Mouse (Mus musculus) limb, embryonic 11.5 days (tissue): ENCODE data around the gene Rps24. TPM values are rescaled to one million over a fixed set of nuclear protein-coding genes. Genes with fewer than 3 reads are reported as not detected.
A peak's percentile ranks its signal among the peaks of the same experiment; 100 is the strongest.

Experiments used
- ATAC-seq: fragments of 200-750 bp; cut with Nextera tagmentation; 2 replicates; pipeline ENCODE4 v1.8.0; 2017; ENCODE audit warnings: low read depth; ENCODE audit not compliant: insufficient number of reproducible peaks, low FRiP score, low TSS enrichment
- DNase-seq: peaks from one replicate; pipeline ENCODE4 v3.0.0-alpha.2; 2015; ENCODE audit warnings: low spot score
- H3K27ac ChIP-seq: fragments of 300-500 bp; sonication (generic); replicated peaks from 2 replicates; pipeline ENCODE4 v1.5.1; 2014; ENCODE audit warnings: low read depth, mild to moderate bottlenecking, low read length
- H3K27me3 ChIP-seq: fragments of 300-500 bp; sonication (generic); 2 replicates; pipeline ENCODE4 v1.6.1; 2014; ENCODE audit warnings: mild to moderate bottlenecking, low read length, mixed read lengths; ENCODE audit not compliant: control insufficient read depth, insufficient read depth
- H3K36me3 ChIP-seq: fragments of 300-500 bp; sonication (generic); 2 replicates; pipeline ENCODE4 v1.6.1; 2014; ENCODE audit warnings: mild to moderate bottlenecking, low read length, moderate library complexity, mixed read lengths; ENCODE audit not compliant: control insufficient read depth, insufficient read depth
- H3K4me1 ChIP-seq: fragments of 300-500 bp; sonication (generic); 2 replicates; pipeline ENCODE4 v1.6.1; 2014; ENCODE audit warnings: low read length, mixed read lengths; ENCODE audit not compliant: control insufficient read depth, insufficient read depth
- H3K4me2 ChIP-seq: fragments of 300-500 bp; sonication (generic); 2 replicates; pipeline ENCODE4 v1.6.1; 2014; ENCODE audit warnings: low read depth, mild to moderate bottlenecking, moderate library complexity; ENCODE audit not compliant: severe bottlenecking
- H3K4me3 ChIP-seq: fragments of 300-500 bp; sonication (generic); 2 replicates; pipeline ENCODE4 v1.5.1; 2014; ENCODE audit warnings: low read depth, low read length
- H3K9ac ChIP-seq: fragments of 300-500 bp; sonication (generic); 2 replicates; pipeline ENCODE4 v1.6.1; 2014; ENCODE audit warnings: mild to moderate bottlenecking, low read length
- H3K9me3 ChIP-seq: fragments of 300-500 bp; sonication (generic); 2 replicates; pipeline ENCODE4 v1.6.1; 2016; ENCODE audit warnings: low read length; ENCODE audit not compliant: control insufficient read depth
- WGBS: fragments of 180-500 bp; shearing (Covaris S2); extraction: QIAGEN DNeasy Blood & Tissue Kit; methylation state at CpG from one replicate; pipeline ENCODE4 v1.1.7; 2014; 5-methylcytosine and 5-hydroxymethylcytosine counted together
- polyA plus RNA-seq: library from polyadenylated mRNA; unstranded; fragments of >200 nt; fragmentation: Nextera tagmentation; extraction: Ambion mirVana; gene quantifications from 2 replicates; pipeline ENCODE4 v1.2.1, GENCODE M21; 2014

Rps24 gene
- polyA plus RNA-seq, 1 experiment from 2014 or later: 1,293 TPM

GRCm38 (mm10) chr14:24493256-24493655 is 6.3 kb downstream of the Rps24 start:
- 0 out of 2 replicates have a peak, but pooled peaks cover 5% of the 10 kb centered on the region for H3K4me1 ChIP-seq
- H3K9me3 ChIP-seq: no peaks in the 10 kb centered on the region
- H3K36me3 ChIP-seq: peaks cover 27% of the 10 kb centered on the region
- ATAC-seq (no peak), DNase-seq (no peak)
- H3K27me3 ChIP-seq: no peaks in the 10 kb centered on the region
- H3K9ac ChIP-seq: no peak overlapping the region
- WGBS: 85% methylated on average over 9 of the region's 9 CpGs
- no peak overlapping the region for H3K4me2 ChIP-seq
- no peak overlapping the region for H3K4me3 ChIP-seq
- H3K27ac ChIP-seq: no peak overlapping the region

GRCm38 (mm10) chr14:24496507-24496906 is 9.6 kb downstream of the Rps24 start:
- Histone ChIP-seq H3K9ac (no peak overlapping the region), H3K4me1 (peaks cover 10% of the 10 kb centered on the region), H3K9me3 (no peaks in the 10 kb centered on the region), H3K4me2 (no peak overlapping the region), H3K36me3 (peaks cover 30% of the 10 kb centered on the region), H3K27ac (no peak overlapping the region), H3K27me3 (no peaks in the 10 kb centered on the region), H3K4me3 (no peak overlapping the region)
- ATAC-seq (no peak), DNase-seq (no peak)
- 91% methylated on average over 1 of the region's 1 CpGs for WGBS

- Histone ChIP-seq H3K9me3 (no peaks in the 10 kb centered on the region), H3K4me1 (peaks cover 7% of the 10 kb centered on the region), H3K27me3 (no peaks in the 10 kb centered on the region), H3K9ac (no peak overlapping the region), H3K27ac (no peak overlapping the region), H3K4me2 (no peak overlapping the region), H3K4me3 (no peak overlapping the region), H3K36me3 (peaks cover 30% of the 10 kb centered on the region)
- no peak for DNase-seq
- no peak for ATAC-seq
- 84% methylated on average over 1 of the region's 1 CpGs for WGBS
Measured at GRCm38 (mm10) chr14:24497443-24497842, 10.5 kb downstream of the Rps24 start.

DNA sequence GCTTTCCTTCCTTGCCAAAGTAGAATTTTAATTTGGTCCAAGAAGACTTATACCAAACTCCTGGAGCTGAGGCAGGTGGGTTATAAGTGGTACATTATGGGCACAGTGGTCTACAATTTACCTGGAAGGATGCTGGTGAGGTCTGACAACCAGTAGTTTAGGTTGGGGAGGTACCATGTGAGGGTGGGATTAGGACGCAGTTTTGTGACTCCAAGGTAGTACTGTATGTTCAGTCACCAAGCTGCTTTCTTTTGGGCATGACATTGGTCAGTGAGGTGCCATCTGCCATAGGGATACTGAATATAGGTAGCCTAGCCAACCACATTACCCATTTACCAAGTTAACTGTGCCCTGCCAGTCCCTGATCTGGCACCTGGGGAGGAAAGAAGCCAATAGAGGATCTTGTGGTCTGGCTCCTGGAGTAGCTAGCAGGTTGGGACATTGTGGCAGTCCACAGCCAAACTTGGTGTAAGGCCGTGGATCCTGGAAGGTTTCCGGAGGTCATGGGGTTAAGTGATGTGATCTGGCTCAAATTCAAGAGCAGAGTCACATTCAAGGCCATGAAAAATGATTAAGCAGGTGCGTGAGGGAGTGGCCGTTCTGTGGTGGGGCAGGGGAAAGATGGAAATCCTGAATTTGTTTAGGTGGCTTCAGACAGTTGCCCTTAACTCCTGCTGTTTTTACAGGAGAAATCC is 11.8 kb downstream of the Rps24 start:
- Histone ChIP-seq H3K9me3 (no peaks in the 10 kb centered on the region), H3K4me1 (peaks cover 7% of the 10 kb centered on the region), H3K4me3 (no peak overlapping the region), H3K36me3 (peaks cover 30% of the 10 kb centered on the region), H3K27me3 (no peaks in the 10 kb centered on the region), H3K4me2 (no peak overlapping the region), H3K9ac (no peak overlapping the region), H3K27ac (no peak overlapping the region)
- DNase-seq (no peak), ATAC-seq (no peak)
- 70% methylated on average over 5 of the region's 5 CpGs for WGBS

GRCm38 (mm10) chr14:24499478-24499877 is 12.6 kb downstream of the Rps24 start:
- DNase-seq (no peak), ATAC-seq (no peak)
- Histone ChIP-seq H3K4me2 (no peak overlapping the region), H3K9ac (no peak overlapping the region), H3K4me1 (peaks cover 7% of the 10 kb centered on the region), H3K9me3 (no peaks in the 10 kb centered on the region), H3K36me3 (peaks cover 23% of the 10 kb centered on the region), H3K27me3 (no peaks in the 10 kb centered on the region), H3K27ac (0 out of 2 replicates have a peak overlapping the region, but pooled peaks have one; percentile 12), H3K4me3 (no peak overlapping the region)
- 42% methylated on average over 9 of the region's 9 CpGs for WGBS

DNA sequence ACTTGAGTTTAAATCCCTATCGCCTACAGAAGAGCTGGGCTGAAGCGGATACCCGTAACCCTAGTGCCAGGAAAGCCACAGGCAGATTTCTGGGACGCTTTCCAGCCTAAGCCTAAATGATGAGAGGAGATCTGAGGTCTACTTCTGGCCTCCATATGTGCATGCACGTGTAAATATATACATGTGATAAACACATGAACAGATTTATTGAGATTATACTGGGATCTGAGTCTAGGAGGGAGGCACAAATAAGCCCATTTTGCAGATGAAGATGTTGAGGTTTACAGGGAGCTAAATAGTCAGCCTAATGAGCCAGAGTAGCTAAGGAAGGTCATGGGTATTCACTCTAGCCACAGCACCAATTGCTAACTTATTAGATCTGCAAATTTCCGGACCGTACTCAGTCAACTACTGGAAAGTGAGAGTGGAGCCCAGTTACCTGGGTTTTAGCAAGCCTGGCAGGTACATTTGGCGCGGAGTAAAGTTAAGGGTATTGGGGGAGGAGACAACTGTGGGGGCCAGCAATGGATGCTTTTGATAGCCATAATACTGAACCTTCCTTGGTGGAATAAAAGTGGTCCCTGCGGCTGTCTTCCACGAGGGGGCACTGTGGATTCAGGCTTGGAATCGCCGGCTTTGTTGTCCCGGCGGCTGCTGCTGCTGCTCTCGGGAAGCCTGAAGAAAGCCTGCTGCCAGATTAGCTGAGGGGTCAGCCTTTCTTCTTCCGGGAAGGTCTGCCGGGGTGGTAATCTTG is 13.3 kb downstream of the Rps24 start:
- Histone ChIP-seq H3K27ac (peak overlapping the region; percentile 59; the same call in 1 of the 2 replicates), H3K9me3 (no peaks in the 10 kb centered on the region), H3K4me3 (no peak overlapping the region), H3K9ac (peak overlapping the region; percentile 50), H3K4me1 (peaks cover 7% of the 10 kb centered on the region), H3K4me2 (peak overlapping the region; percentile 22), H3K27me3 (no peaks in the 10 kb centered on the region), H3K36me3 (peaks cover 18% of the 10 kb centered on the region)
- ATAC-seq (peak; percentile 50; the same call in 1 of the 2 replicates), DNase-seq (peak; percentile 96)
- 19% methylated on average over 18 of the region's 18 CpGs for WGBS

GRCm38 (mm10) chr14:24500845-24501186 is 13.9 kb downstream of the Rps24 start:
- Histone ChIP-seq H3K27me3 (no peaks in the 10 kb centered on the region), H3K9me3 (no peaks in the 10 kb centered on the region), H3K4me3 (no peak overlapping the region), H3K4me2 (peak overlapping the region; percentile 22), H3K4me1 (peaks cover 7% of the 10 kb centered on the region), H3K9ac (peak overlapping the region; percentile 50), H3K36me3 (peaks cover 17% of the 10 kb centered on the region), H3K27ac (peak overlapping the region; percentile 59; the same call in 1 of the 2 replicates)
- no peak for DNase-seq
- 32% methylated on average over 8 of the region's 8 CpGs for WGBS
- ATAC-seq: 0 out of 2 replicates have a peak, but pooled peaks have one; percentile 33

- no peak for ATAC-seq
- H3K9me3 ChIP-seq: no peaks in the 10 kb centered on the region
- peak overlapping the region; percentile 50 for H3K9ac ChIP-seq
- H3K27me3 ChIP-seq: no peaks in the 10 kb centered on the region
- 70% methylated on average over 4 of the region's 4 CpGs for WGBS
- H3K4me2 ChIP-seq: no peak overlapping the region
- no peak for DNase-seq
- H3K27ac ChIP-seq: 0 out of 2 replicates have a peak overlapping the region, but pooled peaks have one; percentile 59
- H3K4me1 ChIP-seq: peaks cover 7% of the 10 kb centered on the region
- H3K4me3 ChIP-seq: no peak overlapping the region
- H3K36me3 ChIP-seq: peaks cover 15% of the 10 kb centered on the region
Measured at GRCm38 (mm10) chr14:24501256-24501655, 14.3 kb downstream of the Rps24 start.
